In the genomic region with DNA sequence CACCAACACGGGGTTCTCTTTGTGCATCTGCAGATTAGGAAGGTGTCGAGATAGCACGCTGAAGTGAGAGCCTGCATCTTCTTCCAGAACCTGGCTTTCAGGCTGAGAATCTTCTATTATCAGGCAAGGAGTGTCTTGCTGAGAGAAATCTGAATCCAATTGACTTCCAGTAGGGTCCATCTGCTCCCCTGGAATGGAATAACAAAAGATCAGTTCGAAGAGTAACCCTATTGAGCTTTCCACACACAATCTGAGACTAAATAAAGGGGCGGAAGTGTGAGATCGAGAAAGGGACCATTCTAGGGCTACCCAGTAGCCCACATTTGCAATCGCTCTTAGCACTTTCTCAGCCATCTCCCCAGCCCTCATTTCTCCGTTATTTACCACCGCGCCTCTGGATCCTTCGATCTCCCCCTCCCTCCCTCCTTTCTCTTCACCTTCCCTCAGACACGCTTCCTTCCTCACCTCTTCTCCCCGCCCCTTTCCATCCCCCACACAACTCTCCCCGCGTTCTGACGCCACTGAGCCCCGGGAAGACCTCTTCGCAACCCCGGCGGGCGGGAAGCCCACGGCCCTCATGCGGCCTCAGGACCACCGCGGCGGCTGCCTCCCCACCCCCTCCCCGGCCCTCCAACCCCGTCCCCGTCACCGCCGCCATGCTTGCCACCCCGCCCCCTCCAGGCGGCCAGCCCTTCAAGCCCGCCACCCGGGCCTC, we compare ENCODE assay signal across 8 mouse cellular contexts. TPM values are rescaled to one million over a fixed set of nuclear protein-coding genes. Genes with fewer than 3 reads are reported as not detected.
DNase-seq lines count a peak whose midpoint lies in the region; ATAC-seq lines count a peak whose summit lies in the region.

No protein-coding gene starts in this region.

- H3K4me2 ChIP-seq in heart, embryonic 12.5 days: peak overlapping the region; percentile 78
- peak overlapping the region; percentile 65 for H3K4me2 ChIP-seq in limb, embryonic 15.5 days
- peak overlapping the region; percentile 80 for H3K4me2 ChIP-seq in stomach, embryonic 15.5 days

- peaks cover 17% of the 10 kb centered on the region for H3K4me1 ChIP-seq in heart, embryonic 12.5 days (replicated peaks)
- H3K4me1 ChIP-seq in erythroblast, embryonic 14.5 days (ENCODE audit: control insufficient read depth): peaks cover 20% of the 10 kb centered on the region
- H3K4me1 ChIP-seq in limb, embryonic 15.5 days: peaks cover 20% of the 10 kb centered on the region
- H3K4me1 ChIP-seq in stomach, embryonic 15.5 days: 0 out of 2 replicates have a peak, but pooled peaks cover 8% of the 10 kb centered on the region

- DNase-seq in heart, postnatal 10 days: no peak
- DNase-seq in ES-CJ7 (ENCODE audit: low read depth, low spot score): peak; percentile 91
- DNase-seq in layer of hippocampus, adult 18-20 months (ENCODE audit: low spot score in 2 of 2): no peak
- DNase-seq in yolk sac, embryonic 10.5 days (ENCODE audit: low spot score): no peak

- peak overlapping the region; percentile 91 for H3K9ac ChIP-seq in heart, embryonic 12.5 days
- H3K9ac ChIP-seq in limb, embryonic 15.5 days: peak overlapping the region; percentile 85
- H3K9ac ChIP-seq in stomach, embryonic 15.5 days: peak overlapping the region; percentile 60; the same call in 1 of the 2 replicates

- ATAC-seq in heart, embryonic 12.5 days (ENCODE audit: insufficient number of reproducible peaks, low FRiP score): peak; percentile 87
- peak; percentile 74 for ATAC-seq in limb, embryonic 15.5 days (ENCODE audit: insufficient number of reproducible peaks, low FRiP score, low TSS enrichment, low read depth)
- peak; percentile 43 for ATAC-seq in stomach, embryonic 15.5 days (ENCODE audit: insufficient read depth, low FRiP score, low read depth)

- H3K27me3 ChIP-seq in heart, embryonic 12.5 days (replicated peaks): no peaks in the 10 kb centered on the region
- no peaks in the 10 kb centered on the region for H3K27me3 ChIP-seq in erythroblast, embryonic 14.5 days (ENCODE audit: control insufficient read depth)
- H3K27me3 ChIP-seq in limb, embryonic 15.5 days: no peaks in the 10 kb centered on the region
- H3K27me3 ChIP-seq in stomach, embryonic 15.5 days (replicated peaks): no peaks in the 10 kb centered on the region

- peaks cover 36% of the 10 kb centered on the region for H3K36me3 ChIP-seq in heart, embryonic 12.5 days
- H3K36me3 ChIP-seq in erythroblast, embryonic 14.5 days (ENCODE audit: control insufficient read depth): no peaks in the 10 kb centered on the region; the same call in 1 of the 2 replicates
- peaks cover 17% of the 10 kb centered on the region for H3K36me3 ChIP-seq in limb, embryonic 15.5 days
- H3K36me3 ChIP-seq in stomach, embryonic 15.5 days: peaks cover 8% of the 10 kb centered on the region

- H3K27ac ChIP-seq in heart, embryonic 12.5 days (ENCODE audit: poor library complexity, severe bottlenecking): peak overlapping the region; percentile 87
- peak overlapping the region; percentile 87 for H3K27ac ChIP-seq in limb, embryonic 15.5 days
- peak overlapping the region; percentile 73 for H3K27ac ChIP-seq in stomach, embryonic 15.5 days

- no peaks in the 10 kb centered on the region for H3K9me3 ChIP-seq in heart, embryonic 12.5 days (replicated peaks)
- no peaks in the 10 kb centered on the region for H3K9me3 ChIP-seq in erythroblast, embryonic 14.5 days (ENCODE audit: control insufficient read depth, low read length)
- H3K9me3 ChIP-seq in limb, embryonic 15.5 days: no peaks in the 10 kb centered on the region
- no peaks in the 10 kb centered on the region for H3K9me3 ChIP-seq in stomach, embryonic 15.5 days

- H3K4me3 ChIP-seq in heart, embryonic 12.5 days: peak overlapping the region; percentile 93
- peak overlapping the region; percentile 85 for H3K4me3 ChIP-seq in erythroblast, embryonic 14.5 days (replicated peaks)
- H3K4me3 ChIP-seq in limb, embryonic 15.5 days: peak overlapping the region; percentile 88
- H3K4me3 ChIP-seq in stomach, embryonic 15.5 days (replicated peaks): peak overlapping the region; percentile 96

- WGBS in heart, embryonic 12.5 days: under 1% methylated on average over 35 of the region's 35 CpGs
- WGBS in limb, embryonic 15.5 days: 2% methylated on average over 33 of the region's 35 CpGs
- whole genome bisulfite sequencing in stomach, embryonic 15.5 days: 1% methylated on average over 35 of the region's 35 CpGs

- intact Hi-C loops in heart, postnatal 10 days (cut with DNase I): loop anchor here (2.0 kb wide), 1 partner anchor 18 kb away; a partner anchor contains a TSS

RNA-seq across cellular contexts. Expression of a gene that starts 0.5 kb away (rescaled TPM):
- polyA plus RNA-seq in heart, embryonic 12.5 days (2016; fragmentation: Nextera tagmentation; extraction: Ambion mirVana): 69.8 and 78.4 TPM in 2 replicates
- total RNA-seq in heart, postnatal 10 days (2021): 10 to 100 TPM; 51.6 to 57.8 TPM
- polyA plus RNA-seq in erythroblast, embryonic 14.5 days (2012): 2.9 and 3.1 TPM in 2 replicates
- polyA plus RNA-seq in limb, embryonic 15.5 days (2015; fragmentation: Nextera tagmentation; extraction: Ambion mirVana): 52.4 and 62.6 TPM in 2 replicates
- 51.9 and 60.6 TPM in 2 replicates for polyA plus RNA-seq in stomach, embryonic 15.5 days (2015; fragmentation: Nextera tagmentation; extraction: Ambion mirVana)
- total RNA-seq in layer of hippocampus, adult 18-20 months (2021): 100 to 1,000 TPM; 128 to 144 TPM

RNA-seq across cellular contexts. Expression of a gene that starts 18.7 kb away (rescaled TPM):
- polyA plus RNA-seq in heart, embryonic 12.5 days (2016; fragmentation: Nextera tagmentation; extraction: Ambion mirVana): 4.7 TPM in 2 replicates
- total RNA-seq in heart, postnatal 10 days (2021): 10 to 100 TPM in 1 of 2 experiments, 1 to 10 TPM in 1; 9.6 to 12.2 TPM
- 0.02 and 0.03 TPM in 2 replicates for polyA plus RNA-seq in erythroblast, embryonic 14.5 days (2012)
- 3.8 and 3.9 TPM in 2 replicates for polyA plus RNA-seq in limb, embryonic 15.5 days (2015; fragmentation: Nextera tagmentation; extraction: Ambion mirVana)
- 4.0 and 5.3 TPM in 2 replicates for polyA plus RNA-seq in stomach, embryonic 15.5 days (2015; fragmentation: Nextera tagmentation; extraction: Ambion mirVana)
- 100 to 1,000 TPM; 595 to 602 TPM for total RNA-seq in layer of hippocampus, adult 18-20 months (2021)

Comparison
In these comparisons a context has a peak if more than half of its experiments do, and no peak if none do; other contexts are left out.
1. RNA of a gene that starts 0.5 kb away (polyA plus RNA-seq): 69.8 to 78.4 TPM in heart, embryonic 12.5 days, 52.4 to 62.6 TPM in limb, embryonic 15.5 days and 51.9 to 60.6 TPM in stomach, embryonic 15.5 days; 2.9 to 3.1 TPM in erythroblast, embryonic 14.5 days; every median in the first group is over 10 times any median in the second.
2. Peak in every context shown above with its lines, with median percentiles within 50 percentile points of each other: ATAC-seq, H3K27ac ChIP-seq, H3K4me2 ChIP-seq, H3K4me3 ChIP-seq and H3K9ac ChIP-seq.